Mouse (Mus musculus) lung, embryonic 14.5 days (tissue): ENCODE measurements around the gene Slc25a36. TPM values are rescaled to one million over a fixed set of nuclear protein-coding genes. Genes with fewer than 3 reads are reported as not detected.

ENCODE experiments used
- ATAC-seq: fragments of 200-750 bp; cut with Nextera tagmentation; 2 replicates; pipeline ENCODE4 v1.8.0; 2017; ENCODE audit warnings: mild to moderate bottlenecking, moderate TSS enrichment, moderate library complexity; ENCODE audit not compliant: insufficient read depth
- DNase-seq: peaks from one replicate; pipeline ENCODE4 v3.0.0-alpha.2; 2015
- H3K27ac ChIP-seq: fragments of 300-500 bp; sonication (generic); 2 replicates; pipeline ENCODE4 v1.5.1; 2014; ENCODE audit warnings: low read depth, mild to moderate bottlenecking, moderate library complexity
- H3K27me3 ChIP-seq: fragments of 300-500 bp; sonication (generic); 2 replicates; pipeline ENCODE4 v1.6.1; 2014; ENCODE audit warnings: low read length, control low read depth; ENCODE audit not compliant: insufficient read depth
- H3K36me3 ChIP-seq: fragments of 300-500 bp; sonication (generic); 2 replicates; pipeline ENCODE4 v1.6.1; 2014; ENCODE audit warnings: control low read depth; ENCODE audit not compliant: insufficient read depth
- H3K4me1 ChIP-seq: fragments of 300-500 bp; sonication (generic); 2 replicates; pipeline ENCODE4 v1.6.1; 2014; ENCODE audit warnings: antibody characterized with exemption, control low read depth; ENCODE audit not compliant: insufficient read depth
- H3K4me2 ChIP-seq: fragments of 300-500 bp; sonication (generic); 2 replicates; pipeline ENCODE4 v1.6.1; 2014; ENCODE audit warnings: mild to moderate bottlenecking
- H3K4me3 ChIP-seq: fragments of 300-500 bp; sonication (generic); 2 replicates; pipeline ENCODE4 v1.5.1; 2014; ENCODE audit warnings: low read depth, low read length
- H3K9ac ChIP-seq: fragments of 300-500 bp; sonication (generic); 2 replicates; pipeline ENCODE4 v1.6.1; 2014
- H3K9me3 ChIP-seq: fragments of 300-500 bp; sonication (generic); 2 replicates; pipeline ENCODE4 v1.6.1; 2016; ENCODE audit warnings: low read depth, low read length, control low read depth
- CTCF ChIP-seq: IDR thresholded peaks from 2 replicates; pipeline ENCODE4 v1.5.1; 2016; ENCODE audit warnings: antibody characterized with exemption, low read depth
- WGBS: fragments of 180-500 bp; shearing (Covaris S2); extraction: QIAGEN DNeasy Blood & Tissue Kit; methylation state at CpG from one replicate; pipeline ENCODE4 v1.1.7; 2014; 5-methylcytosine and 5-hydroxymethylcytosine counted together
- polyA plus RNA-seq: library from polyadenylated mRNA; unstranded; fragments of >200 nt; fragmentation: Nextera tagmentation; extraction: Ambion mirVana; gene quantifications from 2 replicates; pipeline ENCODE4 v1.2.1, GENCODE M21; 2014

The Slc25a36 gene
- polyA plus RNA-seq, 1 experiment from 2014 or later, result 102 TPM

GRCm38 (mm10) chr9:97065885-97066284, 45.1 kb downstream of the Slc25a36 start:
- WGBS, result 80% methylated on average over 4 of the region's 4 CpGs
- Histone ChIP-seq H3K36me3 (peaks cover 6% of the 10 kb centered on the region; the same call in 1 of the 2 replicates), H3K4me1 (no peaks in the 10 kb centered on the region), H3K4me3 (no peak overlapping the region), H3K9me3 (no peaks in the 10 kb centered on the region), H3K9ac (no peak overlapping the region), H3K27me3 (no peaks in the 10 kb centered on the region), H3K27ac (no peak overlapping the region), H3K4me2 (no peak overlapping the region)
- TF ChIP-seq CTCF, result no peak
- ATAC-seq (no peak), DNase-seq (peak; percentile 11)

- no peaks in the 10 kb centered on the region for H3K4me1 ChIP-seq
Observed at GRCm38 (mm10) chr9:97065216-97065615, 45.7 kb downstream of the Slc25a36 start.

GRCm38 (mm10) chr9:97064161-97064560, 46.8 kb downstream of the Slc25a36 start:
- no peaks in the 10 kb centered on the region for H3K27me3 ChIP-seq
- H3K36me3 ChIP-seq, result peaks cover 6% of the 10 kb centered on the region; the same call in 1 of the 2 replicates
- no peak overlapping the region for H3K4me3 ChIP-seq
- TF ChIP-seq CTCF, result no peak
- no peak overlapping the region for H3K27ac ChIP-seq
- no peaks in the 10 kb centered on the region for H3K4me1 ChIP-seq
- H3K9me3 ChIP-seq, result no peaks in the 10 kb centered on the region
- H3K9ac ChIP-seq, result no peak overlapping the region
- H3K4me2 ChIP-seq, result no peak overlapping the region
- ATAC-seq (no peak), DNase-seq (no peak)
- 87% methylated on average over 1 of the region's 1 CpGs for WGBS

More at GRCm38 (mm10) chr9:97065216-97065615, 45.7 kb downstream of the Slc25a36 start:
- Histone ChIP-seq H3K4me3 (no peak overlapping the region), H3K36me3 (peaks cover 6% of the 10 kb centered on the region; the same call in 1 of the 2 replicates), H3K4me2 (no peak overlapping the region), H3K27me3 (no peaks in the 10 kb centered on the region), H3K9me3 (no peaks in the 10 kb centered on the region), H3K27ac (no peak overlapping the region), H3K9ac (no peak overlapping the region)
- TF ChIP-seq CTCF, result no peak
- no peak for DNase-seq
- no peak for ATAC-seq
- 62% methylated on average over 5 of the region's 5 CpGs for WGBS

- no peak for DNase-seq
Observed at GRCm38 (mm10) chr9:97061696-97062095, 49.3 kb downstream of the Slc25a36 start.

GRCm38 (mm10) chr9:97056541-97057338, 54.2 kb downstream of the Slc25a36 start:
- peak overlapping the region; percentile 9; the same call in 1 of the 2 replicates for H3K9ac ChIP-seq
- TF ChIP-seq CTCF, result no peak

More at GRCm38 (mm10) chr9:97061696-97062095, 49.3 kb downstream of the Slc25a36 start:
- Histone ChIP-seq H3K9me3 (no peaks in the 10 kb centered on the region), H3K4me3 (no peak overlapping the region), H3K4me2 (no peak overlapping the region), H3K27ac (no peak overlapping the region), H3K4me1 (no peaks in the 10 kb centered on the region), H3K27me3 (no peaks in the 10 kb centered on the region), H3K36me3 (no peaks in the 10 kb centered on the region), H3K9ac (no peak overlapping the region)
- WGBS, result 93% methylated on average over 9 of the region's 9 CpGs
- no peak for ATAC-seq
- no peak for TF ChIP-seq CTCF

GRCm38 (mm10) chr9:97055906-97056305, 55.1 kb downstream of the Slc25a36 start:
- Histone ChIP-seq H3K4me1 (no peaks in the 10 kb centered on the region), H3K4me2 (no peak overlapping the region), H3K9ac (no peak overlapping the region), H3K4me3 (no peak overlapping the region), H3K27me3 (no peaks in the 10 kb centered on the region), H3K27ac (no peak overlapping the region), H3K36me3 (no peaks in the 10 kb centered on the region), H3K9me3 (no peaks in the 10 kb centered on the region)
- TF ChIP-seq CTCF, result no peak
- ATAC-seq, result no peak
- no peak for DNase-seq
- WGBS, result 60% methylated on average over 14 of the region's 14 CpGs

More at GRCm38 (mm10) chr9:97056541-97057338, 54.2 kb downstream of the Slc25a36 start:
- H3K27ac ChIP-seq, result no peak overlapping the region
- H3K4me2 ChIP-seq, result peak overlapping the region; percentile 55
- H3K27me3 ChIP-seq, result no peaks in the 10 kb centered on the region
- ATAC-seq (no peak), DNase-seq (peak; percentile 31)
- H3K9me3 ChIP-seq, result no peaks in the 10 kb centered on the region
- no peaks in the 10 kb centered on the region for H3K4me1 ChIP-seq
- peak overlapping the region; percentile 26; the same call in 1 of the 2 replicates for H3K4me3 ChIP-seq
- WGBS, result 15% methylated on average over 18 of the region's 18 CpGs
- H3K36me3 ChIP-seq, result no peaks in the 10 kb centered on the region

GRCm38 (mm10) chr9:97051176-97051575, 59.8 kb downstream of the Slc25a36 start:
- Histone ChIP-seq H3K4me3 (no peak overlapping the region), H3K9me3 (no peaks in the 10 kb centered on the region), H3K4me1 (no peaks in the 10 kb centered on the region), H3K27me3 (no peaks in the 10 kb centered on the region), H3K27ac (no peak overlapping the region), H3K9ac (no peak overlapping the region), H3K36me3 (no peaks in the 10 kb centered on the region), H3K4me2 (no peak overlapping the region)
- DNase-seq (no peak), ATAC-seq (no peak)
- TF ChIP-seq CTCF, result no peak
- WGBS, result 57% methylated on average over 8 of the region's 8 CpGs
